Mouse (Mus musculus) lung, adult 2 months (tissue): ENCODE data around the gene Vwa7. TPM values are rescaled to one million over a fixed set of nuclear protein-coding genes. Genes with fewer than 3 reads are reported as not detected.
"Not testable (repeated sequence)": the region's sequence is repeated elsewhere in the genome, so short reads cannot be mapped to it uniquely, and the experiment has no call there.

ENCODE experiments used
- DNase-seq: peaks from one replicate; pipeline ENCODE4 v3.0.0; 2022
- H3K4me1 ChIP-seq: fragments of 200-500 bp; 2 replicates; pipeline ENCODE4 v1.6.1; 2011; ENCODE audit warnings: low read length; ENCODE audit not compliant: control insufficient read depth, insufficient read depth
- H3K4me3 ChIP-seq: fragments of 200-500 bp; replicated peaks from 2 replicates; pipeline ENCODE3; 2011; ENCODE audit warnings: low read depth, mild to moderate bottlenecking, control low read depth, low read length; ENCODE audit errors: extremely low read depth
- CTCF ChIP-seq: fragments of 200-500 bp; IDR thresholded peaks from 2 replicates; pipeline ENCODE4 v1.5.1; 2011; ENCODE audit warnings: mild to moderate bottlenecking, low read length, control low read depth; ENCODE audit not compliant: insufficient read depth
- POLR2A ChIP-seq: fragments of 200-500 bp; IDR thresholded peaks from 2 replicates; pipeline ENCODE4 v1.6.1; 2011; ENCODE audit warnings: low read depth, mild to moderate bottlenecking, control low read depth, low read length, borderline replicate concordance; ENCODE audit errors: extremely low read depth
- WGBS: fragments of 180-500 bp; shearing (Covaris S2); methylation state at CpG from one replicate; pipeline ENCODE4 v1.1.7; 2018; 5-methylcytosine and 5-hydroxymethylcytosine counted together
- polyA plus RNA-seq: library from polyadenylated mRNA; depleted of rRNA; stranded (reverse); fragments of >200 nt; gene quantifications from 2 replicates; pipeline ENCODE4 v1.2.3, GENCODE M21; 2012

Gene Vwa7
- polyA plus RNA-seq, 1 experiment, result 4.0 TPM

DNA sequence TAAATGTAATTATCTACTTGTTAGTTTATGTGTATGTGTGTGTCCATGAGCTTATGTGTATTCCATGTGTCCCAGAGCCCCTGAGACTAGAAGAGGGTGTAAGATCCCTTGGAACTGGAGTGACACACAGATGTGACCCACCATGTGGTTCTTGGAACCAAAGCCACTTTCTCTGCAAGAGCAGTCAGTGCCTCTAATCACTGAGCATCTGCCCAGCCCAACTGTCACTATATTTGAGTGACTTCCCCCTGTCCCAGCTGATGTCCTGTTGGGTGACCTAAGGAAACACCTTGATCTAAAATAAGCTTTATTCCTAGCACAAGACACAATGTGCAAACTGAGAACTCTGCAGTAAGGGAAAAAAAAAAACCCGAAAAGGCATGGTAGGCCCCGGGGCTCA lies 11.9 kb downstream of the Vwa7 start:
- no peak for DNase-seq
- WGBS, result 55% methylated on average over 2 of the region's 2 CpGs
- TF ChIP-seq CTCF (no peak), POLR2A (no peak)
- H3K4me3 ChIP-seq, result no peak overlapping the region
- peaks cover 5% of the 10 kb centered on the region for H3K4me1 ChIP-seq

GRCm38 (mm10) chr17:35029691-35030532 lies 13.5 kb downstream of the Vwa7 start:
- WGBS, result 38% methylated on average over 19 of the region's 19 CpGs
- H3K4me1 ChIP-seq, result peaks cover 3% of the 10 kb centered on the region
- no peak overlapping the region for H3K4me3 ChIP-seq
- TF ChIP-seq POLR2A, result no peak
- TF ChIP-seq CTCF, result peak; percentile 85
- DNase-seq, result no peak

DNA sequence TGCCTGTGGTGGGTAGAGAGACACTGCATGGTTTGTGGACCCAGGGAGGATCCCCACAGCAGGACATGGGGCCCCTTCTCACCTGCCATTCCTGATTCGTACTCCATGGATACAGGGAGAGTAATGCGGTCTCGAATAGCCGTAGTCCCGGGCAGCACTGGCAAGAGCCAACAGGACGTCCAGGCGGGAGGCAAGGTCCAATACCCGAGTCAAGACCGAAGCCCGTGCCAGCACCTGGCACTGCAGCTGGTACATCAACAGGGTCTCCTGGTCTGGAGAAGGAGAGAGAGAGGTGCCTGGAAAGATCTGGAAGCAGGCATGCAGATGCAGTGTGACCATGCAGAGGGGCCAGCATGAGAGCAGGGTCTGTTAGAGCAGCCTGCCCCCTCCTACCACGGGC lies 14.9 kb downstream of the Vwa7 start:
- TF ChIP-seq CTCF, result no peak
- no peak for TF ChIP-seq POLR2A
- 89% methylated on average over 11 of the region's 11 CpGs for WGBS
- H3K4me3 ChIP-seq, result no peak overlapping the region
- peaks cover 2% of the 10 kb centered on the region for H3K4me1 ChIP-seq
- DNase-seq, result no peak

DNA sequence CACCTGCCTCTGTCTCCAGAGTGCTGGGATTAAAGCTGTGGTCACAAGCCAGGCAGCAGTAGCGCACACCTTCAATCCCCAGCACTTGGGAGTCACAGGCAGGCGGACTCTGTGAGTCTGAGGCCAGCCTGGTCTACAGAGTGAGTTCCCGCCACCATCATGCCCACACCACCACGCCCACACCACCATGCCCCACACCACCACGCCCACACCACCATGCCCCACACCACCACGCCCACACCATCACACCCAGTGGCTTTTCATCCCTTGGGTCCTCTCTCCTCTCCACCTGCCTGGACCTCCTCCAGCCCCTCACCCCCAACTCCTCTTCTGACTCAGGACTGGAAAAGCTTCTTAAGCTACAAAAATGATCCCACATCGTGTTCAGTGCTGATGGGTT lies 15.5 kb downstream of the Vwa7 start:
- 80% methylated on average over 7 of the region's 7 CpGs for WGBS
- H3K4me3 ChIP-seq, result no peak overlapping the region

GRCm38 (mm10) chr17:35032323-35032870 lies 16.0 kb downstream of the Vwa7 start:
- TF ChIP-seq POLR2A, result no peak
- TF ChIP-seq CTCF, result no peak
- no peak for DNase-seq
- Histone ChIP-seq H3K4me3 (no peak overlapping the region), H3K4me1 (no peaks in the 10 kb centered on the region; the same call in 1 of the 2 replicates)
- WGBS, result 71% methylated on average over 8 of the region's 8 CpGs

More for the DNA sequence above, 15.5 kb downstream of the Vwa7 start:
- H3K4me1 ChIP-seq, result no peaks in the 10 kb centered on the region; the same call in 1 of the 2 replicates
- TF ChIP-seq POLR2A, result no peak
- no peak for TF ChIP-seq CTCF
- no peak for DNase-seq

DNA sequence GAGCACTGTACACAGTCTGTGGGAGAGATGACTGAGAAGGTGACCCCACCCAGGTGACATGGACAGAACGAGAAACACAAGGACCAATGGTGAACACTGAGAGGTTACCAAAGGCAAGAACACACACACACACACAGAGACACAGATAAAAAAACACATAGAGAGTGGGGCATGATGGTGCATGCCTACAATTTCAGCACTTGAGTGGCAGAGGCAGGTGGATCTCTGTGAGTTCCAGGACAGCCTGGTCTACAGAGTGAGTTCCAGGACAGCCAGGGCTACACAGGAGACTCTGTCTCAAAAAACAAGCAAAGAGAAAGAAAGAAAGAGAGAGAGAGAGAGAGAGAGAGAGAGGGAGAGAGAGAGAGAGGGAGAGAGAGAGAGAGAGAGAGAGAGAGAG lies 17.3 kb downstream of the Vwa7 start:
- not testable (repeated sequence) for DNase-seq, H3K4me3 ChIP-seq, H3K4me1 ChIP-seq
- 65% methylated on average over 1 of the region's 1 CpGs for WGBS

GRCm38 (mm10) chr17:35034896-35035295 lies 18.5 kb downstream of the Vwa7 start:
- no peak overlapping the region for H3K4me3 ChIP-seq
- no peak for DNase-seq
- WGBS, result 75% methylated on average over 6 of the region's 6 CpGs
- no peaks in the 10 kb centered on the region; the same call in 1 of the 2 replicates for H3K4me1 ChIP-seq
- TF ChIP-seq POLR2A (no peak), CTCF (no peak)

- WGBS, result 82% methylated on average over 11 of the region's 11 CpGs
These were observed 22.9 kb downstream of the Vwa7 start for GRCm38 (mm10) chr17:35039121-35039873.

DNA sequence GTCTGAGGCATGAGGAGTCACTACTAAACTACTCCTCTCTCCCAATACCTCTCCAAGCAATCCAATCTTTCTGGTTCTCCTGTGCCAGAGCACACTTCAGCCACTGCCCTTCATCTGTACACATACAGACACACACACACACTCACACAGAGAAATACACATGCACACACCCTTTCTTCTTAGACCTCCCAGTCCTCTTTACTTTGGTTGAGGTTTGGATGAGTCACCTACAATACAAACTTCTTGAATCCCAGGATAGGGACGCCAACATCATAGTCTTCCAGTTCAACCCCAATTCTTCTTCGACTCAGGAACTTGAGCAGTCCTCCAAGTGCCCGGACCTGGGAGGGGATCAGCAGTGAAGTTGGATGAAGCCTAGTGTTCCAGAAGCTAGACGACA lies 27.4 kb downstream of the Vwa7 start:
- Histone ChIP-seq H3K4me3 (no peak overlapping the region), H3K4me1 (peaks cover 19% of the 10 kb centered on the region)
- TF ChIP-seq CTCF (no peak), POLR2A (no peak)
- 53% methylated on average over 4 of the region's 4 CpGs for WGBS
- DNase-seq, result no peak

More at GRCm38 (mm10) chr17:35039121-35039873, 22.9 kb downstream of the Vwa7 start:
- DNase-seq, result no peak
- Histone ChIP-seq H3K4me3 (no peak overlapping the region), H3K4me1 (peaks cover 6% of the 10 kb centered on the region; the same call in 1 of the 2 replicates)
- TF ChIP-seq POLR2A (no peak), CTCF (no peak)
